Mouse (Mus musculus) heart, adult 2 months (tissue): ENCODE measurements around the gene Rhbdf2. TPM values are rescaled to one million over a fixed set of nuclear protein-coding genes. Genes with fewer than 3 reads are reported as not detected.

Experiments used
- DNase-seq, 2 experiments: peaks; one replicate each; pipeline ENCODE4 v3.0.0; 2021
- H3K27ac ChIP-seq: fragments of 200-600 bp; 2 replicates; pipeline ENCODE4 v1.8.1; 2022
- H3K27me3 ChIP-seq: fragments of 200-500 bp; 2 replicates; pipeline ENCODE4 v1.6.1; 2012; ENCODE audit warnings: mild to moderate bottlenecking, low read length, inconsistent platforms, mixed read lengths; ENCODE audit not compliant: control insufficient read depth, insufficient read depth
- H3K36me3 ChIP-seq: fragments of 200-500 bp; 2 replicates; pipeline ENCODE4 v1.6.1; 2012; ENCODE audit warnings: low read length, inconsistent platforms; ENCODE audit not compliant: control insufficient read depth, insufficient read depth
- H3K4me1 ChIP-seq: fragments of 200-500 bp; 2 replicates; pipeline ENCODE4 v1.6.1; 2011; ENCODE audit warnings: low read length; ENCODE audit not compliant: control insufficient read depth, insufficient read depth
- H3K4me3 ChIP-seq: fragments of 200-600 bp; 2 replicates; pipeline ENCODE4 v1.8.1; 2022
- H3K79me2 ChIP-seq: fragments of 200-500 bp; replicated peaks from 2 replicates; pipeline ENCODE4 v1.6.1; 2012; ENCODE audit warnings: mild to moderate bottlenecking, inconsistent platforms, low read length, moderate library complexity, mixed read lengths; ENCODE audit not compliant: control insufficient read depth, insufficient read depth
- H3K9ac ChIP-seq: fragments of 200-500 bp; 2 replicates; pipeline ENCODE4 v1.6.1; 2012; ENCODE audit warnings: low read depth, mild to moderate bottlenecking, control low read depth, inconsistent platforms, low read length, mixed read lengths
- CTCF ChIP-seq: fragments of 200-600 bp; IDR thresholded peaks from 2 replicates; pipeline ENCODE4 v1.8.1; 2022; ENCODE audit warnings: antibody characterized with exemption, mild to moderate bottlenecking, moderate library complexity
- EP300 ChIP-seq: fragments of 200-500 bp; IDR thresholded peaks from 2 replicates; pipeline ENCODE4 v1.6.1; 2011; ENCODE audit warnings: low read depth, low read length, control low read depth; ENCODE audit not compliant: insufficient read depth
- POLR2A ChIP-seq: fragments of 200-500 bp; IDR thresholded peaks from 2 replicates; pipeline ENCODE4 v1.6.1; 2011; ENCODE audit warnings: mild to moderate bottlenecking, low read depth, low read length, control low read depth; ENCODE audit not compliant: insufficient read depth
- WGBS: fragments of 180-500 bp; shearing (Covaris S2); methylation state at CpG from one replicate; pipeline ENCODE4 v1.1.7; 2018; 5-methylcytosine and 5-hydroxymethylcytosine counted together
- intact Hi-C: fragments of 180-260 bp; cut with DNase I; formaldehyde crosslinking; loops from one replicate; pipeline ENCODE4 v1.15.1; 2025
- polyA plus RNA-seq: library from polyadenylated mRNA; depleted of rRNA; stranded (reverse); fragments of >200 nt; gene quantifications from 2 replicates; pipeline ENCODE4 v1.2.3, GENCODE M21; 2012
- total RNA-seq, 2 experiments: library from RNA; stranded (reverse); gene quantifications; 2 replicates each; pipeline ENCODE4 v1.2.3; 2021

The Rhbdf2 gene
- total and polyA plus RNA-seq, 3 experiments = 10.8 to 19.2 (median 11.2) TPM

- H3K27ac ChIP-seq = no peak overlapping the region
- H3K79me2 ChIP-seq = no peaks in the 10 kb centered on the region
- intact Hi-C loops = no loop called here
- H3K4me3 ChIP-seq = no peak overlapping the region
- WGBS = 93% methylated on average over 15 of the region's 15 CpGs
- no peaks in the 10 kb centered on the region for H3K27me3 ChIP-seq
- H3K4me1 ChIP-seq = no peaks in the 10 kb centered on the region
- DNase-seq = no peak
- H3K9ac ChIP-seq = no peak overlapping the region
- no peaks in the 10 kb centered on the region for H3K36me3 ChIP-seq
- TF ChIP-seq POLR2A = no peak
- no peak for TF ChIP-seq EP300
- no peak for TF ChIP-seq CTCF
Observed at GRCm38 (mm10) chr11:116599230-116599629, 27.6 kb downstream of the Rhbdf2 start.

DNA sequence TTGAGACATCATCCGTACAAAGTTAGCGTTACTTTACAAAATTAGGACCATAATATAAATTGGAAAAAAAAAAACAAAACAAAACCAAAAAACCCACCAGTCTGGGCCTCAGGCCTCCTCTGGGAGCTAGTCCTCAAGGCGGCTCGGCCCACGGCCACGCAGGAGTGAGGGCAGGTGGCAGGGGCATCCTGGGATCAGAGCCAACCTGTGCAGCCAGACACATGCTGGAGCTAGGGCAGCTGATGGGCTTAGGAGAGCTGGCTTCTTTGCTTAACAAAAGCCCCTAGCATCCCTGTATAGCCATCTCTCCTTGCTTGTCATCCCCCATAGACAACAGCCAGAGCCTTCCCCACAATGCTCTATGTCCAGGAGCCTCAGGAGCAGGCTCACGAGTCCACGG, 28.6 kb downstream of the Rhbdf2 start:
- H3K27me3 ChIP-seq = no peaks in the 10 kb centered on the region
- H3K4me1 ChIP-seq = no peaks in the 10 kb centered on the region
- no peak overlapping the region for H3K9ac ChIP-seq
- no peaks in the 10 kb centered on the region for H3K79me2 ChIP-seq
- no peaks in the 10 kb centered on the region for H3K36me3 ChIP-seq
- no peak for DNase-seq
- WGBS = 80% methylated on average over 8 of the region's 8 CpGs
- H3K4me3 ChIP-seq = no peak overlapping the region
- intact Hi-C loops = no loop called here
- no peak for TF ChIP-seq CTCF
- no peak for TF ChIP-seq EP300
- no peak for TF ChIP-seq POLR2A
- no peak overlapping the region for H3K27ac ChIP-seq

GRCm38 (mm10) chr11:116596766-116597165, 30.1 kb downstream of the Rhbdf2 start:
- H3K4me3 ChIP-seq = no peak overlapping the region
- H3K4me1 ChIP-seq = no peaks in the 10 kb centered on the region; the same call in 1 of the 2 replicates
- no peak overlapping the region for H3K27ac ChIP-seq
- no peaks in the 10 kb centered on the region for H3K27me3 ChIP-seq
- no peaks in the 10 kb centered on the region for H3K36me3 ChIP-seq
- DNase-seq = no peak
- no peak for TF ChIP-seq CTCF
- TF ChIP-seq POLR2A = no peak
- no peak for TF ChIP-seq EP300
- H3K9ac ChIP-seq = no peak overlapping the region
- 89% methylated on average over 19 of the region's 19 CpGs for WGBS
- no peaks in the 10 kb centered on the region for H3K79me2 ChIP-seq
- intact Hi-C loops = no loop called here

GRCm38 (mm10) chr11:116593345-116593744, 33.5 kb downstream of the Rhbdf2 start:
- Histone ChIP-seq H3K27me3 (no peaks in the 10 kb centered on the region), H3K79me2 (no peaks in the 10 kb centered on the region)
- 89% methylated on average over 4 of the region's 4 CpGs for WGBS

DNA sequence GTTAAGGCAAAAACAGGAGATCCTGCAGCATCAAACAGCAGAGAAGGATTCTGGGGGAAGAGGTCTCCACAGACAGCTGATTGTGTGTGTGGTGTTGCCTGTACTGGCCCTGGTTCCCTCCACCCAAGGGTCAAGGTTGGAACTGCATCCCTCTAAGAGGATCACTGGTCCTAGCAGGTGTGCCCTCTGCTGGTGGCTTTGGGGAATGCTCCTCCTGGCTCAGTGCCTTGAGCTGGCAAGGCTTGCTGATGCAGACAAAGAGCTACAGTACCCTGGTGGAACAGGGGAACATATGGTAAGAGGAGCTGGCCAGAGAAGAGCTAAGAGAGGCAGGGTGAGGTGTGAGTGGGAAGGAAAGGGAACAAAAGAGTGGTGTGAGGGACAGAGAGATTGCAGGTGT, 34.4 kb downstream of the Rhbdf2 start:
- Histone ChIP-seq H3K4me3 (no peak overlapping the region), H3K27me3 (no peaks in the 10 kb centered on the region), H3K4me1 (no peaks in the 10 kb centered on the region; the same call in 1 of the 2 replicates), H3K9ac (no peak overlapping the region), H3K79me2 (no peaks in the 10 kb centered on the region), H3K27ac (no peak overlapping the region), H3K36me3 (no peaks in the 10 kb centered on the region)
- peak; percentile 89 to 98 for DNase-seq
- TF ChIP-seq POLR2A (no peak), CTCF (peak; percentile 99), EP300 (peak; percentile 94)
- intact Hi-C loops = no loop called here

More at GRCm38 (mm10) chr11:116593345-116593744, 33.5 kb downstream of the Rhbdf2 start:
- TF ChIP-seq CTCF = no peak
- no peak for TF ChIP-seq EP300
- no peak for TF ChIP-seq POLR2A
- Histone ChIP-seq H3K36me3 (no peaks in the 10 kb centered on the region), H3K4me3 (no peak overlapping the region), H3K27ac (no peak overlapping the region), H3K9ac (no peak overlapping the region), H3K4me1 (no peaks in the 10 kb centered on the region; the same call in 1 of the 2 replicates)
- intact Hi-C loops = no loop called here
- DNase-seq = no peak

- DNase-seq = no peak
- Histone ChIP-seq H3K4me1 (peaks cover 1% of the 10 kb centered on the region; the same call in 1 of the 2 replicates), H3K27me3 (no peaks in the 10 kb centered on the region), H3K79me2 (no peaks in the 10 kb centered on the region), H3K27ac (no peak overlapping the region), H3K36me3 (no peaks in the 10 kb centered on the region), H3K4me3 (no peak overlapping the region), H3K9ac (no peak overlapping the region)
- intact Hi-C loops = no loop called here
- TF ChIP-seq CTCF (no peak), POLR2A (no peak), EP300 (no peak)
- WGBS = 84% methylated on average over 4 of the region's 4 CpGs
Observed at GRCm38 (mm10) chr11:116591621-116592020, 35.2 kb downstream of the Rhbdf2 start.
